Mouse (Mus musculus) bone marrow, adult 2 months (tissue): Measurements from ENCODE around the gene Ifna7.

Source experiments
- CTCF ChIP-seq: fragments of 200-500 bp; IDR thresholded peaks from 2 replicates; pipeline ENCODE4 v1.5.1; 2011; ENCODE audit warnings: low read length, control low read depth; ENCODE audit not compliant: control insufficient read depth, insufficient read depth
- POLR2A ChIP-seq: fragments of 200-500 bp; IDR thresholded peaks from 2 replicates; pipeline ENCODE4 v1.6.1; 2011; ENCODE audit warnings: low read depth, mild to moderate bottlenecking, control low read depth, low read length, borderline replicate concordance; ENCODE audit not compliant: control insufficient read depth

- TF ChIP-seq CTCF (no peak), POLR2A (no peak)
These were observed 7.0 kb downstream of the Ifna7 start for GRCm38 (mm10) chr4:88822995-88823394.
